Mouse (Mus musculus): ENCODE measurements at regions not wholly inside any gene's neighbourhood (a gene's known extent, or its start where the extent isn't known, plus 50 kb on each side); places are given as distances from the start of the nearest gene placed in this dataset.
"Not testable (repeated sequence)": the region's sequence is repeated elsewhere in the genome, so short reads cannot be mapped to it uniquely, and the experiment has no call there.

- H3K27ac ChIP-seq = no peak overlapping the region
- no peak for TF ChIP-seq CTCF (IDR thresholded peaks at IDR 0.05)
- H3K4me3 ChIP-seq = no peak overlapping the region
- intact Hi-C loops (cut with DNase I) = no loop called here
- no peak for DNase-seq (ENCODE audit: extremely low spot score in 1 of 2, low spot score in 2 of 2)
Measured at GRCm38 (mm10) chr1:51591886-51592285, 113.7 kb upstream of the Nabp1 start.

- no peak for DNase-seq (ENCODE audit: extremely low spot score in 1 of 2, low spot score in 2 of 2)
- Histone ChIP-seq H3K4me3 (no peak overlapping the region), H3K27ac (no peak overlapping the region)
- intact Hi-C loops (cut with DNase I) = no loop called here
- no peak for TF ChIP-seq CTCF (IDR thresholded peaks at IDR 0.05)
Measured at GRCm38 (mm10) chr1:51590606-51591400, 112.6 kb upstream of the Nabp1 start.

DNA sequence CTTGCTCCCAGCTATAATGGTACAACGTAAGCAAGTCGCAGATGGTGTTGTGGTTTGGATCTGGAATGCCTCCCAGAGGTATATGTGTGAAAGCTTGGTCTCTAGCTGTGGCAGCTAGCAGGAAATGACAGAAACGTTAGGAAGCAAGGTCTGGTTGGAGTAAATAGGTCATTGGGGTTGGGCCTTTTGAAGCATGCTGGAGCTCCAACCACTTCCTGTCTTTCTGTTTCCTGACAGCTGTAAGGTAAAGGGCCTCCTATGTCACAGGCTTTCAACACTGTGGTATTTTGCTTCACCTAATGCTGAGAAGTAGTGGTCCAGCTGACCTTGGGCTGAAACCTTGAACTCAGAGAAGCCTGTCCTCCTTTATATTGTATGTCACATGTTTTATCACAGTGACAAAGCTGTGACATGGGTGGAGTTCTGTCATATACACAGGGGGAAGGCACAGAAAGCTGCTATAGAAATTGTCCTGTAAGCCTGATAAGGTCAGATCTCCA, 106.8 kb upstream of the Nabp1 start:
- intact Hi-C loops (cut with DNase I) = no loop called here
- no peak for TF ChIP-seq CTCF (IDR thresholded peaks at IDR 0.05)
- DNase-seq (ENCODE audit: extremely low spot score in 1 of 2, low spot score in 2 of 2) = no peak
- no peak overlapping the region for H3K4me3 ChIP-seq
- no peak overlapping the region for H3K27ac ChIP-seq

DNA sequence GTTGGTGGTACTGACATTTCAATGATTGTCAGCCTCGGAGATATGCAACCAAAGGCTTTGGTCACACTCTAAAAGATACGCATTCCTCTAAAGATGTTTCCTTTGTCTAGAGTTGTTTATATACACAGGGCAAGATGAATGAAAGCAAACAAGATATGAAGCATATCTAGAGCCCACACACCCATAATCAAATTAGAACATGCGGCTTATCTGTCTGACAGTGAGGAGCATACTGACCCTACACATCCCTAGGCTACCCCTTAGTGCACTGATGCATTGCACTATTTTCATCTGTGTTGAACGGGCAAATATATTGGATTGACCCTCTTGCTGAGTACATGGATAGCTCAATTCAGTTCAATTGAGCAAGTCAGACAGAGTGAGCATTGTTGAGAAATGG, 105.6 kb upstream of the Nabp1 start:
- no peak for TF ChIP-seq CTCF (IDR thresholded peaks at IDR 0.05)
- intact Hi-C loops (cut with DNase I) = no loop called here
- H3K27ac ChIP-seq = no peak overlapping the region
- no peak for DNase-seq (ENCODE audit: extremely low spot score in 1 of 2, low spot score in 2 of 2)
- H3K4me3 ChIP-seq = no peak overlapping the region

- TF ChIP-seq CTCF (IDR thresholded peaks at IDR 0.05) = no peak
- Histone ChIP-seq H3K27ac (no peak overlapping the region), H3K4me3 (no peak overlapping the region)
- DNase-seq (ENCODE audit: extremely low spot score in 1 of 2, low spot score in 2 of 2) = no peak
- intact Hi-C loops (cut with DNase I) = no loop called here
Measured at GRCm38 (mm10) chr1:51580074-51580473, 101.8 kb upstream of the Nabp1 start.

DNA sequence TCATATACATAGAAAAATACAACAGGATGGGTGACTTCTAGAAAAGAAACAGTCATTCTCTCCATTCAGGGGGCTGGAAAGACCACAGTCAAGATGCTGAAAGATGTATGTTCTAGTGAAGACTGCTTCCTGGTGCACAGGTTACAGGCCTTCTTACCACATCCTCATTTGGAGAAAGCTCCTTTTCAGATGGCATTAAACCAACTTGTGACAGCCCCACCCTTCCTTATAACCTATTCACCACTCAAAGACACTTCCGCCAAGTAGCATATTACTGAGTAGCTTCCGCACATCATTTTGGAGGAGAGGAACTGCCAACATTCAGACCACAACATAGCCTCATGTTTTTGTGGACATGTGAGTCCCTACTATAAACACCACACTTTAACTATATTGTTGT, 99.5 kb upstream of the Nabp1 start:
- Histone ChIP-seq H3K4me3 (no peak overlapping the region), H3K27ac (no peak overlapping the region)
- no peak for TF ChIP-seq CTCF (IDR thresholded peaks at IDR 0.05)
- DNase-seq (ENCODE audit: extremely low spot score in 1 of 2, low spot score in 2 of 2) = no peak
- intact Hi-C loops (cut with DNase I) = no loop called here

GRCm38 (mm10) chr1:51572314-51573078, 94.3 kb upstream of the Nabp1 start:
- intact Hi-C loops (cut with DNase I) = no loop called here
- Histone ChIP-seq H3K27ac (no peak overlapping the region), H3K4me3 (no peak overlapping the region)
- DNase-seq (ENCODE audit: extremely low spot score in 1 of 2, low spot score in 2 of 2) = no peak
- no peak for TF ChIP-seq CTCF (IDR thresholded peaks at IDR 0.05)

DNA sequence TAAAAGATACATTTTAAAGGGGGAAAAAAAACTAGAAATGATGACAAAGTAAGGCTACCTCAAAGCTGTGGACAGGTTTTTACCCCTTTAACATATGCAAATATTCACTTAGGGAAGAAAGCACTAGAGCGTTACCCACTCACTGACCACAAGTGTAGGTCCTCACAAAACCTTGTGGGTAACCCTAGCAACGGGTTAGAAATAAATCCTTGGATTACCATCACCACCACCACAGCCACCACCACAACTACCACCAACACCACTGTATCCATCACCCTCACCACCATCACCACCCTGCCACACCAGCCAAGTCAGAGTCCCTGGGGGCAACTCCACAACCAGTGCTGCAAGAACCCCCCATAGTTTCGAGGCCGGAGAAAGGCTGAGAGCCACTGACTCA, 91.4 kb upstream of the Nabp1 start:
- DNase-seq (ENCODE audit: extremely low spot score in 1 of 2, low spot score in 2 of 2) = no peak
- H3K4me3 ChIP-seq = no peak overlapping the region
- intact Hi-C loops (cut with DNase I) = no loop called here
- no peak overlapping the region for H3K27ac ChIP-seq
- no peak for TF ChIP-seq CTCF (IDR thresholded peaks at IDR 0.05)

DNA sequence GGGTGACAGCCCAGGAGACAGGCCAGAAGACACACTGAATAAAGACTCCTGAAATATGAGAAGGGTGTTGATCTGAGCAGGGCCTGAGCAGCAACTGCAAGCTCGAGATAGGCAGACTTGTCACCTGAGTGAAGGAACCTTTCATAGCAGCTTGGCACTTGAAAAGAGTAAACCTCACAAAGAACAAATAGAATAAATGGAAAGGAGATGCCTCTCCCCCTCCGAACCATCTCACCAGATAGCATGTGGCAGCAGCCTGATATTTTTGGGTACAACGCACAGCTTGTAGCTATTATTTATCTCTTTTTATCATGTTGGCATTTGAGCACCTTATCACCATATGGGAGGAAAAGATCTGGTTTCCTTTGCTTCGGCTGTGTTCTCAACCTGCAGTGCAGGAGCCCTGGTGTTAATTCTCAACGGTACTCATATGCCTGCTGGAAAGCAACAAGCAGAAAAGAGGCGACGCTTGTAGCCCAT, 88.0 kb upstream of the Nabp1 start:
- no peak for TF ChIP-seq CTCF (IDR thresholded peaks at IDR 0.05)
- no peak overlapping the region for H3K4me3 ChIP-seq
- intact Hi-C loops (cut with DNase I) = no loop called here
- DNase-seq (ENCODE audit: extremely low spot score in 1 of 2, low spot score in 2 of 2) = no peak
- no peak overlapping the region for H3K27ac ChIP-seq

GRCm38 (mm10) chr1:51556616-51557015, 78.4 kb upstream of the Nabp1 start:
- DNase-seq (ENCODE audit: extremely low spot score in 1 of 2, low spot score in 2 of 2); intact Hi-C loops (cut with DNase I); H3K4me3 ChIP-seq; H3K27ac ChIP-seq: not testable (repeated sequence)

GRCm38 (mm10) chr1:51553738-51554137, 75.5 kb upstream of the Nabp1 start:
- H3K4me3 ChIP-seq = no peak overlapping the region
- no peak for TF ChIP-seq CTCF (IDR thresholded peaks at IDR 0.05)
- H3K27ac ChIP-seq = no peak overlapping the region
- intact Hi-C loops (cut with DNase I) = no loop called here
- no peak for DNase-seq (ENCODE audit: extremely low spot score in 1 of 2, low spot score in 2 of 2)

DNA sequence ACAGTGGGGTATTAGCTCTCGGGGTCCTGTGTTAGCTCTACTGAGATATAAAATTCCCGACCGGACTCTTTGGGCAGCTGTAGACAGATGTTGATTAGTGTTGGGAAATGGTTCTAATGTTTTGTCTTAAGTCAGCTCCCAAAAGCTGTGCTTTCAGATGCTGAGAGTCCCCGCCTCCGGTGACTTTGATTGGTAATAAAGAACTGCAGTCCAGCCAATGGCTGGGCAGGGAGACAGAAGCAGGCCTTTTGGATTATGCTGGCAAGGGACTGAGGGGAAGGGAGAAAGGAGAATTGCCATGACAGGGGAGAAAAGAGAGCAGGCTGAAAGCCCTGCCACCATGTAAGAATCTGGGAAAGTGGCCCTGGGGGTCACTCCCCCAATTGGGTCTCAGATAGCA, 73.4 kb upstream of the Nabp1 start:
- H3K27ac ChIP-seq = no peak overlapping the region
- intact Hi-C loops (cut with DNase I) = no loop called here
- DNase-seq (ENCODE audit: extremely low spot score in 1 of 2, low spot score in 2 of 2) = no peak
- H3K4me3 ChIP-seq = no peak overlapping the region
- TF ChIP-seq CTCF (IDR thresholded peaks at IDR 0.05) = no peak
